Comparison of ENCODE assay signal across 9 mouse cellular contexts in genomic region chr8:13455295-13455694, GRCm38 (mm10). TPM values are rescaled to one million over a fixed set of nuclear protein-coding genes. Genes with fewer than 3 reads are reported as not detected.
A peak's percentile ranks its signal among the peaks of the same experiment; 100 is the strongest.
DNase-seq lines count a peak whose midpoint lies in the region; ATAC-seq and TF ChIP-seq lines count a peak whose summit lies in the region.
"Had no signal": no experiment of that assay in that cellular context is flagged by ENCODE, and none has a peak within 500 bp of the region (broad histone marks: within the 10 kb centered on the region; RNA-seq: fewer than 3 reads in every experiment).

No protein-coding gene starts in this region.

- H3K79me2 ChIP-seq in CH12.LX (replicated peaks; ENCODE audit: control insufficient read depth, extremely low read depth, insufficient read depth, poor library complexity, severe bottlenecking), result no peaks in the 10 kb centered on the region

- H3K9ac ChIP-seq in CH12.LX (ENCODE audit: insufficient read depth, low read depth), result no peak overlapping the region

- no peak for TF ChIP-seq EP300 in CH12.LX (IDR thresholded peaks at IDR 0.05; ENCODE audit: low read length)

- no peaks in the 10 kb centered on the region for H3K36me3 ChIP-seq in CH12.LX (replicated peaks in 1 of 2; ENCODE audit: control insufficient read depth in 1 of 2, insufficient read depth in 1 of 2, low read length in 1 of 2)

- H3K4me2 ChIP-seq in CH12.LX (ENCODE audit: insufficient read depth, low read depth, poor library complexity, severe bottlenecking), result no peak overlapping the region

- peak; percentile 13 to 80; a peak in 2 of 4 replicates for TF ChIP-seq CTCF in CH12.LX (conservative IDR thresholded peaks at IDR 0.05 in 1 of 2, IDR thresholded peaks at IDR 0.05 in 1 of 2; ENCODE audit: low read depth in 2 of 2, low read length in 2 of 2)

- no peak overlapping the region for H3K27ac ChIP-seq in CH12.LX (ENCODE audit: insufficient read depth, low read depth)

- H3K4me3 ChIP-seq in CH12.LX (replicated peaks in 1 of 3; ENCODE audit: low read depth in 2 of 3, low read length in 2 of 3, poor library complexity in 1 of 3), result no peak overlapping the region

- no peaks in the 10 kb centered on the region for H3K9me3 ChIP-seq in CH12.LX (replicated peaks; ENCODE audit: low read length)

- peak; percentile 69 for DNase-seq in gastrocnemius, adult 18-20 months (ENCODE audit: low spot score)
- DNase-seq in gastrocnemius, postnatal 25 days, result no peak
- peak; percentile 34 for DNase-seq in CH12.LX (ENCODE audit: extremely low read depth)
- DNase-seq in cerebellum, postnatal 10 days, result peak; percentile 62 to 70
- DNase-seq in heart, postnatal 14 days, result peak; percentile 69 to 77
- DNase-seq in kidney, postnatal 25 days, result peak; percentile 84 to 85
- peak; percentile 82 for DNase-seq in testis, postnatal 10 days (ENCODE audit: low spot score)

- TF ChIP-seq RAD21 in CH12.LX (IDR thresholded peaks at IDR 0.05; ENCODE audit: low read depth, low read length), result peak; percentile 72

- dilution Hi-C loops in CH12.LX (cut with MboI; ENCODE audit: extremely low pct_ligation_motif_present, extremely low pct_unique_long_range_greater_than_20kb, low sequenced_read_pairs), result no loop called here

- no peak for TF ChIP-seq POLR2A in CH12.LX (IDR thresholded peaks at IDR 0.05; ENCODE audit: low read depth, low read length)

- no peaks in the 10 kb centered on the region; a peak in 1 of 4 replicates for H3K4me1 ChIP-seq in CH12.LX (ENCODE audit: control insufficient read depth in 1 of 2, insufficient read depth in 2 of 2)

- in situ Hi-C loops in CH12.LX (cut with MboI; ENCODE audit: low pct_ligation_motif_present, low pct_unique_long_range_greater_than_20kb, low sequenced_read_pairs), result no loop called here

- peak; percentile 46; the same call in 1 of the 2 replicates for ATAC-seq in megakaryocyte-erythroid progenitor cell, adult 5-6 weeks (replicated peaks; ENCODE audit: low FRiP score, low TSS enrichment, poor library complexity, severe bottlenecking)

- H3K27me3 ChIP-seq in CH12.LX (replicated peaks), result peaks cover 79% of the 10 kb centered on the region

- intact Hi-C loops in heart, postnatal 14 days (cut with DNase I), result loop anchor here (2.0 kb wide), 1 partner anchor 94 kb away; no protein-coding TSS in a partner anchor

TF ChIP-seq in CH12.LX, 34 proteins besides CTCF, POLR2A, EP300 and RAD21:
- TF ChIP-seq SIN3A (IDR thresholded peaks at IDR 0.05; ENCODE audit: low read length) (no peak), ZC3H11A (IDR thresholded peaks at IDR 0.05; ENCODE audit: low read depth, low read length) (peak; percentile 19; the same call in 1 of the 2 replicates), USF2 (conservative IDR thresholded peaks at IDR 0.05; ENCODE audit: low read depth, low read length) (no peak), IRF4 (IDR thresholded peaks at IDR 0.05; ENCODE audit: low read depth, low read length) (0 out of 2 replicates have a peak, but pooled peaks have one; percentile 8), MYC (IDR thresholded peaks at IDR 0.05; ENCODE audit: low read depth, low read length) (0 out of 2 replicates have a peak, but pooled peaks have one; percentile 60), SMC3 (IDR thresholded peaks at IDR 0.05; ENCODE audit: low read depth, low read length) (peak; percentile 85)

RNA-seq across cellular contexts. Expression of gene Tmem255b, which starts 20.3 kb away (rescaled TPM):
- total RNA-seq in gastrocnemius, adult 18-20 months (2021), result 1 to 10 TPM; 1.3 to 2.8 TPM
- 1 to 10 TPM; 3.5 to 3.9 TPM for total RNA-seq in gastrocnemius, postnatal 25 days (2021)
- total RNA-seq in CH12.LX (2012; rRNA removed) (not detected in 2 replicates), CH12.LX (2014; rRNA removed) (not detected in 2 replicates)
- not detected in 2 replicates for polyA plus RNA-seq in CH12.LX (2012; ENCODE audit: insufficient read length, low read depth)
- 10 to 100 TPM; 13.8 to 14.6 TPM for total RNA-seq in heart, postnatal 14 days (2021)
- not detected in 2 replicates for total RNA-seq in megakaryocyte-erythroid progenitor cell, adult 5-6 weeks (2014; fragmentation: Nextera tagmentation)
- not detected in 2 replicates for total RNA-seq in megakaryocyte-erythroid progenitor cell, adult 5-6 weeks (2017)

RNA-seq across cellular contexts. Expression of gene Gas6, which starts 39.0 kb away (rescaled TPM):
- 10 to 100 TPM; 68.0 to 69.5 TPM for total RNA-seq in gastrocnemius, adult 18-20 months (2021)
- total RNA-seq in gastrocnemius, postnatal 25 days (2021), result 10 to 100 TPM; 66.3 to 67.5 TPM
- not detected in 2 replicates for total RNA-seq in CH12.LX (2012; rRNA removed)
- not detected in 2 replicates for total RNA-seq in CH12.LX (2014; rRNA removed)
- not detected in 2 replicates for polyA plus RNA-seq in CH12.LX (2012; ENCODE audit: insufficient read length, low read depth)
- total RNA-seq in heart, postnatal 14 days (2021), result 100 to 1,000 TPM; 121 to 122 TPM
- not detected in 2 replicates for total RNA-seq in megakaryocyte-erythroid progenitor cell, adult 5-6 weeks (2014; fragmentation: Nextera tagmentation)
- total RNA-seq in megakaryocyte-erythroid progenitor cell, adult 5-6 weeks (2017), result 1.3 TPM in 1 of 2 replicates, not detected in the other

RNA-seq across cellular contexts. Expression of gene Grk1, which starts 50.4 kb away (rescaled TPM):
- total RNA-seq in gastrocnemius, adult 18-20 months (2021), result not detected
- under 1 TPM in 1 of 2 experiments, not detected in 1; 0.05 TPM for total RNA-seq in gastrocnemius, postnatal 25 days (2021)
- total RNA-seq in CH12.LX (2012; rRNA removed) (not detected in 2 replicates), CH12.LX (2014; rRNA removed) (not detected in 2 replicates)
- polyA plus RNA-seq in CH12.LX (2012; ENCODE audit: insufficient read length, low read depth), result not detected in 2 replicates
- total RNA-seq in heart, postnatal 14 days (2021), result under 1 TPM; 0.02 to 0.05 TPM
- 0.25 TPM in 1 of 2 replicates, not detected in the other for total RNA-seq in megakaryocyte-erythroid progenitor cell, adult 5-6 weeks (2014; fragmentation: Nextera tagmentation)
- not detected in 2 replicates for total RNA-seq in megakaryocyte-erythroid progenitor cell, adult 5-6 weeks (2017)

RNA-seq across cellular contexts. Expression of gene Atp4b, which starts 58.7 kb away (rescaled TPM):
- total RNA-seq in gastrocnemius, adult 18-20 months (2021), result not detected
- not detected for total RNA-seq in gastrocnemius, postnatal 25 days (2021)
- total RNA-seq in CH12.LX (2012; rRNA removed), result not detected in 2 replicates
- not detected in 2 replicates for total RNA-seq in CH12.LX (2014; rRNA removed)
- not detected in 2 replicates for polyA plus RNA-seq in CH12.LX (2012; ENCODE audit: insufficient read length, low read depth)
- not detected for total RNA-seq in heart, postnatal 14 days (2021)
- 0.96 and 1.4 TPM in 2 replicates for total RNA-seq in megakaryocyte-erythroid progenitor cell, adult 5-6 weeks (2014; fragmentation: Nextera tagmentation)
- 0.80 and 1.1 TPM in 2 replicates for total RNA-seq in megakaryocyte-erythroid progenitor cell, adult 5-6 weeks (2017)
- total RNA-seq: left cerebral cortex, adult 8-10 months had no signal

Comparison
In these comparisons a context has a peak if more than half of its experiments do, and no peak if none do; other contexts are left out.
1. RNA of gene Gas6, which starts 39.0 kb away (total RNA-seq): 121 to 122 TPM in heart, postnatal 14 days, 68.0 to 69.5 TPM in gastrocnemius, adult 18-20 months and 66.3 to 67.5 TPM in gastrocnemius, postnatal 25 days; not detected in CH12.LX and 1.3 TPM in megakaryocyte-erythroid progenitor cell, adult 5-6 weeks; every median in the first group is over 10 times any median in the second.